Comparison of ENCODE assay signal across 19 mouse cellular contexts in the genomic region with DNA sequence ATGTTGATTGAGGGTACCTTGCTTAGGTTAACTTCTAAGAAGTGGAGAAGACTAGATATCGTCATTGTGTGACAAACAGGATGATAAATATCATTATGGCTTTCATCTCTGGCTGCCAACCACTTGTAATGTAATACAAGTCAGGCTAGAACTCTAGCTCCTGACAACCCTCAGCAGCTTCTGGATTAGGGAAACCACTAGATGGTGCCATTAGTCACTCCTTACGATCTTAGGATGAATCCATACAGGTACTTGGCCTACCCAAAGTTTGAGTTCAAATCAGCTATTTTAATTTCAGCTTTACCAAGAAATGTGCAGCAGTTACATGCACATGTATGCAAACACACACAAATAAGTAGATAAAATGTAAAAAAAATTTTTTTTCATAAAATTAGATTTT. TPM values are rescaled to one million over a fixed set of nuclear protein-coding genes. Genes with fewer than 3 reads are reported as not detected.
DNase-seq lines count a peak whose midpoint lies in the region; ATAC-seq and TF ChIP-seq lines count a peak whose summit lies in the region.
"Had no signal": no experiment of that assay in that cellular context is flagged by ENCODE, and none has a peak within 500 bp of the region (broad histone marks: within the 10 kb centered on the region; RNA-seq: fewer than 3 reads in every experiment).

No protein-coding gene starts in this region.

- no peaks in the 10 kb centered on the region for H3K27me3 ChIP-seq in heart, postnatal 0 days (ENCODE audit: control insufficient read depth, insufficient read depth, low read length)
- no peaks in the 10 kb centered on the region for H3K27me3 ChIP-seq in liver, postnatal 0 days (ENCODE audit: insufficient read depth, low read length)
- no peaks in the 10 kb centered on the region for H3K27me3 ChIP-seq in liver, embryonic 11.5 days (replicated peaks; ENCODE audit: control insufficient read depth, insufficient read depth, low read length)
- no peaks in the 10 kb centered on the region for H3K27me3 ChIP-seq in embryonic facial prominence, embryonic 14.5 days (replicated peaks; ENCODE audit: control insufficient read depth, insufficient read depth, low read length)
- H3K27me3 ChIP-seq: intestine, embryonic 15.5 days; limb, embryonic 12.5 days had no signal

- intact Hi-C loops in heart, postnatal 36 days (cut with DNase I): no loop called here

- H3K9ac ChIP-seq in heart, postnatal 0 days (replicated peaks; ENCODE audit: low read depth, low read length): no peak overlapping the region
- no peak overlapping the region for H3K9ac ChIP-seq in liver, postnatal 0 days (replicated peaks)
- H3K9ac ChIP-seq in liver, embryonic 11.5 days (ENCODE audit: low read depth, low read length): no peak overlapping the region
- no peak overlapping the region for H3K9ac ChIP-seq in embryonic facial prominence, embryonic 14.5 days (ENCODE audit: low read depth, low read length)
- H3K9ac ChIP-seq: intestine, embryonic 15.5 days; limb, embryonic 12.5 days had no signal

- no peaks in the 10 kb centered on the region for H3K9me3 ChIP-seq in heart, postnatal 0 days (replicated peaks; ENCODE audit: control insufficient read depth, low read length)
- H3K9me3 ChIP-seq in liver, postnatal 0 days (ENCODE audit: low read length): no peaks in the 10 kb centered on the region
- H3K9me3 ChIP-seq in liver, embryonic 11.5 days (ENCODE audit: control insufficient read depth, low read length): no peaks in the 10 kb centered on the region
- H3K9me3 ChIP-seq in embryonic facial prominence, embryonic 14.5 days (ENCODE audit: control insufficient read depth, low read length): no peaks in the 10 kb centered on the region
- H3K9me3 ChIP-seq: intestine, embryonic 15.5 days; limb, embryonic 12.5 days had no signal

- no peak overlapping the region for H3K4me3 ChIP-seq in heart, postnatal 0 days (ENCODE audit: low read depth, low read length)
- H3K4me3 ChIP-seq in liver, postnatal 0 days (ENCODE audit: low read depth, low read length): no peak overlapping the region
- H3K4me3 ChIP-seq in liver, embryonic 11.5 days (ENCODE audit: low read depth, low read length): no peak overlapping the region
- no peak overlapping the region for H3K4me3 ChIP-seq in embryonic facial prominence, embryonic 14.5 days (ENCODE audit: low read depth, low read length)
- H3K4me3 ChIP-seq: intestine, embryonic 15.5 days; limb, embryonic 12.5 days had no signal

- no peak for ATAC-seq in heart, postnatal 0 days (ENCODE audit: insufficient read depth, low read depth)
- no peak for ATAC-seq in liver, postnatal 0 days
- no peak for ATAC-seq in liver, embryonic 11.5 days (replicated peaks; ENCODE audit: low FRiP score)
- ATAC-seq in embryonic facial prominence, embryonic 14.5 days (ENCODE audit: low read depth): no peak
- ATAC-seq: CD4-positive, CD25-positive, alpha-beta regulatory T cell, adult 4 months; forebrain, embryonic 16.5 days; intestine, embryonic 15.5 days had no signal

- H3K36me3 ChIP-seq in heart, postnatal 0 days (replicated peaks; ENCODE audit: control insufficient read depth, insufficient read depth, low read length): no peaks in the 10 kb centered on the region
- 0 out of 2 replicates have a peak, but pooled peaks cover 13% of the 10 kb centered on the region for H3K36me3 ChIP-seq in liver, postnatal 0 days (replicated peaks; ENCODE audit: insufficient read depth, low read length)
- no peaks in the 10 kb centered on the region for H3K36me3 ChIP-seq in liver, embryonic 11.5 days (ENCODE audit: control insufficient read depth, insufficient read depth, low read length)
- H3K36me3 ChIP-seq in embryonic facial prominence, embryonic 14.5 days (ENCODE audit: control insufficient read depth, insufficient read depth, low read length): no peaks in the 10 kb centered on the region
- H3K36me3 ChIP-seq: intestine, embryonic 15.5 days; limb, embryonic 12.5 days had no signal

- no peaks in the 10 kb centered on the region for H3K4me1 ChIP-seq in heart, postnatal 0 days (ENCODE audit: control insufficient read depth, insufficient read depth)
- no peaks in the 10 kb centered on the region for H3K4me1 ChIP-seq in liver, postnatal 0 days (ENCODE audit: insufficient read depth)
- no peaks in the 10 kb centered on the region; the same call in 1 of the 2 replicates for H3K4me1 ChIP-seq in liver, embryonic 11.5 days (replicated peaks; ENCODE audit: control insufficient read depth, insufficient read depth, low read length)
- H3K4me1 ChIP-seq in embryonic facial prominence, embryonic 14.5 days (ENCODE audit: control insufficient read depth, insufficient read depth, low read length): no peaks in the 10 kb centered on the region
- H3K4me1 ChIP-seq: intestine, embryonic 15.5 days; limb, embryonic 12.5 days had no signal

- no peak for DNase-seq in heart, postnatal 0 days (ENCODE audit: low spot score)
- no peak for DNase-seq in heart, postnatal 36 days
- DNase-seq in liver, postnatal 0 days: no peak
- DNase-seq in liver, embryonic 11.5 days (ENCODE audit: low spot score): no peak
- DNase-seq in NIH3T3 (ENCODE audit: low read depth): peak; percentile 73
- DNase-seq in embryonic facial prominence, embryonic 14.5 days (ENCODE audit: low spot score): peak; percentile 53
- DNase-seq in adrenal gland, postnatal 14 days: no peak
- DNase-seq in adrenal gland, adult 2 months: no peak
- DNase-seq: layer of hippocampus, adult 9-11 months; lung, postnatal 4 days; right cerebral cortex, postnatal 25 days; thymus, postnatal 4 days had no signal

- no peak overlapping the region for H3K27ac ChIP-seq in heart, postnatal 0 days (ENCODE audit: low read depth)
- no peak overlapping the region for H3K27ac ChIP-seq in liver, postnatal 0 days (ENCODE audit: low read depth)
- no peak overlapping the region for H3K27ac ChIP-seq in liver, embryonic 11.5 days (ENCODE audit: low read depth, low read length)
- H3K27ac ChIP-seq in embryonic facial prominence, embryonic 14.5 days (replicated peaks; ENCODE audit: low read depth, low read length): no peak overlapping the region
- H3K27ac ChIP-seq: intestine, embryonic 15.5 days; limb, embryonic 12.5 days had no signal

- H3K4me2 ChIP-seq in heart, postnatal 0 days (ENCODE audit: low read depth, low read length): no peak overlapping the region
- H3K4me2 ChIP-seq in liver, postnatal 0 days (ENCODE audit: low read depth, low read length): no peak overlapping the region
- no peak overlapping the region for H3K4me2 ChIP-seq in liver, embryonic 11.5 days
- no peak overlapping the region for H3K4me2 ChIP-seq in embryonic facial prominence, embryonic 14.5 days (ENCODE audit: low read depth, low read length)
- H3K4me2 ChIP-seq: intestine, embryonic 15.5 days; limb, embryonic 12.5 days had no signal

- TF ChIP-seq EP300 in heart, postnatal 0 days (IDR thresholded peaks at IDR 0.05; ENCODE audit: low read depth): no peak
- no peak for TF ChIP-seq EP300 in liver, postnatal 0 days (IDR thresholded peaks at IDR 0.05; ENCODE audit: low read depth)

- WGBS in heart, postnatal 0 days: 38% methylated on average over 2 of the region's 2 CpGs
- 62% methylated on average over 2 of the region's 2 CpGs for WGBS in liver, postnatal 0 days (ENCODE audit: insufficient replicate concordance)
- WGBS in liver, embryonic 11.5 days: 49% methylated on average over 2 of the region's 2 CpGs
- WGBS in embryonic facial prominence, embryonic 14.5 days: 27% methylated on average over 2 of the region's 2 CpGs

- peak; percentile 30; the same call in 1 of the 2 replicates for TF ChIP-seq CTCF in heart, postnatal 0 days (IDR thresholded peaks at IDR 0.05; ENCODE audit: low read depth)
- peak; percentile 37 for TF ChIP-seq CTCF in liver, postnatal 0 days (IDR thresholded peaks at IDR 0.05; ENCODE audit: low read depth)

RNA-seq across cellular contexts. Expression of a gene that starts 37.4 kb away (rescaled TPM):
- total RNA-seq in heart, postnatal 0 days (2014; rRNA removed; ENCODE audit: low replicate concordance): not detected in 2 replicates
- polyA plus RNA-seq in heart, postnatal 0 days (2015; fragmentation: Nextera tagmentation; extraction: Ambion mirVana): not detected in 2 replicates
- total RNA-seq in heart, postnatal 36 days (2021): not detected
- polyA plus RNA-seq in liver, postnatal 0 days (2015; fragmentation: Nextera tagmentation; extraction: Ambion mirVana): not detected in 2 replicates
- polyA plus RNA-seq in liver, embryonic 11.5 days (2014; fragmentation: Nextera tagmentation; extraction: Ambion mirVana): 0.10 TPM in 2 replicates
- polyA plus RNA-seq in embryonic facial prominence, embryonic 14.5 days (2014; fragmentation: Nextera tagmentation; extraction: Ambion mirVana): 0.85 and 1.8 TPM in 2 replicates
- 0.23 TPM in 1 of 2 replicates, not detected in the other for total RNA-seq in adrenal gland, postnatal 14 days (2021)
- total RNA-seq in adrenal gland, adult 2 months (2021): not detected
- not detected in 2 replicates for polyA plus RNA-seq in adrenal gland, adult 2 months (2012; rRNA removed)
- total RNA-seq: heart, postnatal 10 days; monocyte, adult 5-6 weeks; neutrophil, adult 5-6 weeks had no signal
- polyA plus RNA-seq: CD4-positive, CD25-positive, alpha-beta regulatory T cell, adult 4 months; forebrain, embryonic 16.5 days; intestine, embryonic 15.5 days had no signal

RNA-seq across cellular contexts. Expression of a gene that starts 49.6 kb away (rescaled TPM):
- total RNA-seq in heart, postnatal 0 days (2014; rRNA removed; ENCODE audit: low replicate concordance): 0.08 and 0.46 TPM in 2 replicates
- 1.3 and 1.6 TPM in 2 replicates for polyA plus RNA-seq in heart, postnatal 0 days (2015; fragmentation: Nextera tagmentation; extraction: Ambion mirVana)
- total RNA-seq in heart, postnatal 36 days (2021): not detected
- 0.21 and 0.25 TPM in 2 replicates for polyA plus RNA-seq in liver, postnatal 0 days (2015; fragmentation: Nextera tagmentation; extraction: Ambion mirVana)
- polyA plus RNA-seq in liver, embryonic 11.5 days (2014; fragmentation: Nextera tagmentation; extraction: Ambion mirVana): 0.58 and 0.63 TPM in 2 replicates
- polyA plus RNA-seq in embryonic facial prominence, embryonic 14.5 days (2014; fragmentation: Nextera tagmentation; extraction: Ambion mirVana): 6.8 and 8.1 TPM in 2 replicates
- not detected in 2 replicates for total RNA-seq in adrenal gland, postnatal 14 days (2021)
- total RNA-seq in adrenal gland, adult 2 months (2021): under 1 TPM in 1 of 2 experiments, not detected in 1; 0.14 TPM
- polyA plus RNA-seq in adrenal gland, adult 2 months (2012; rRNA removed): not detected in 2 replicates
- total RNA-seq: monocyte, adult 5-6 weeks; neutrophil, adult 5-6 weeks had no signal
- polyA plus RNA-seq: CD4-positive, CD25-positive, alpha-beta regulatory T cell, adult 4 months; forebrain, embryonic 16.5 days had no signal

Comparison
In these comparisons a context has a peak if more than half of its experiments do, and no peak if none do; other contexts are left out.
1. DNase-seq: peak in NIH3T3 (single experiment) and embryonic facial prominence, embryonic 14.5 days (single experiment); none in heart, postnatal 0 days (single experiment), heart, postnatal 36 days (0 of 2), liver, postnatal 0 days (single experiment), liver, embryonic 11.5 days (single experiment), adrenal gland, postnatal 14 days (single experiment) and adrenal gland, adult 2 months (single experiment).